Mouse (Mus musculus) gastrocnemius, postnatal 25 days (tissue): ENCODE data around the gene Akr1c19. TPM values are rescaled to one million over a fixed set of nuclear protein-coding genes. Genes with fewer than 3 reads are reported as not detected.
"Not testable (repeated sequence)": the region's sequence is repeated elsewhere in the genome, so short reads cannot be mapped to it uniquely, and the experiment has no call there.

Source experiments
- DNase-seq: peaks from one replicate; pipeline ENCODE4 v3.0.0; 2022
- long read RNA-seq, 2 experiments: library from polyadenylated mRNA; stranded (forward); transcript quantifications; one replicate each; pipeline ENCODE4 v2.0.0; 2021
- total RNA-seq, 2 experiments: library from RNA; stranded (reverse); gene quantifications; 1 replicate in 1 of 2; 2 replicates in 1 of 2; pipeline ENCODE4 v1.2.3; 2021

The Akr1c19 gene
- under 1 TPM in 1 of 2 experiments, not detected in 1; 0.28 TPM for total RNA-seq
- long read RNA-seq, experiment 1 = 0 reads
- long read RNA-seq, experiment 2, partial matches to known transcripts = 1 of 1 reads
- long read RNA-seq, experiment 2, other reads (novel, unspliced or antisense) = 0 of 1 reads

DNA sequence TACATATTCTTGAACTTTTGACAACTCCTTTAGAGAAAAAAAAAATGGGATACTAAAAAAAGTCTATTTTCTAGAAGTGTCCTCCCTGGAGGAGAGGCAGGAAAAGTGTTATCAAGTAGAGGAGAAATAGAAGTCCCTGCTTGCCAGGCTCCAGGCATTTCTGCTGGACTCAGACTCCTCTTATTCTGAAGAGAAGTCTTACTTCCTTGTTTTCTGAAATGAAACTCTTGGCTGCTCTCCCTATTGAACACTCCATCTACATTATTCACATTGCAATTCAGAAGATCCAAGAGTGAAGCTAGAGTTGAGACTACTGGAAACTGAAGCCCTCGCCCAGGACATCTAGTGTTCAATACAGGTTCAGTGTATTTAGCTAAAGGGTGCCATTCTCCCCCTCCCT is at the start of gene Akr1c19:
Akr1c19 (plus strand) TSS at position 260 of the 400 bp plus-strand sequence.
- DNase-seq = no peak

DNA sequence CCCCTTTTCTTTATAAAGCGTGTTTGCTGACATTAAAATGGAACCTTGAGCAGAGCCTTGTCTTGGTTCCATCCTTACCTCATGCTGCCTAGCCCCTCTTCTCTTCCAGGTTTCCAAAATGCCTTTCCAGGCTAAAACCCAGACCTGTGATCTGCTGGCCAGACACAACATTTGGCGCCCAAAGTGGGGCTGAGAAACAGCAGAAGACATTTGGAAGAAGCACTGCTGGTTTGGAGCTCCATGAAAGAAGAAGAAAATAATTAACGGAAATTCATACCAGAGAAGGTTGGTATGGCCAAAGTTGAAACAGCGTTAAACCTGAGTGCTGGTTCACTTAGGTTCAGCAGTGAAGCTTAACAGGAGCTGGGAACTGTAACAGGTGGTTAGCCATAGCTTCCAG is 47.2 kb upstream of the Akr1c19 start:
- not testable (repeated sequence) for DNase-seq

DNA sequence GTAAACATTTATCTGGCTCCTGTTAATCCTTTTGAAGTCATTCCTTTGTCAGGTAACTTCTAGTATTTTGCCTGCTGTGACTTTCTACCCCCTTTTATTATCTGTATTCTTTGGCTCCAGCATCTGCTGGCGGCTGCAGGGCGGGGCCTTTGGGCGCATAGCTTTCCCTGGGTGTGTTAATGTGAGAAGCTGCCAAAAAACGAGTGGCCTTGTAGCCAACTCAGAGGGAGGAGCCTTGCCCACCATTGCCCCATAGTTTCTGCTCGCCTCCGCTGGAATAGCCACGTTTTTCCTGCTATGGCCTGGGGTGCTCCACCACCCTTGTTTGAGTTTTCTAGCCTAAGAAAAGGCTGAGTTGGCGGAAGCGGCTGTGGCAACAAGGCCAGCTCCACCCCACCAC is 45.4 kb upstream of the Akr1c19 start:
- DNase-seq = no peak

DNA sequence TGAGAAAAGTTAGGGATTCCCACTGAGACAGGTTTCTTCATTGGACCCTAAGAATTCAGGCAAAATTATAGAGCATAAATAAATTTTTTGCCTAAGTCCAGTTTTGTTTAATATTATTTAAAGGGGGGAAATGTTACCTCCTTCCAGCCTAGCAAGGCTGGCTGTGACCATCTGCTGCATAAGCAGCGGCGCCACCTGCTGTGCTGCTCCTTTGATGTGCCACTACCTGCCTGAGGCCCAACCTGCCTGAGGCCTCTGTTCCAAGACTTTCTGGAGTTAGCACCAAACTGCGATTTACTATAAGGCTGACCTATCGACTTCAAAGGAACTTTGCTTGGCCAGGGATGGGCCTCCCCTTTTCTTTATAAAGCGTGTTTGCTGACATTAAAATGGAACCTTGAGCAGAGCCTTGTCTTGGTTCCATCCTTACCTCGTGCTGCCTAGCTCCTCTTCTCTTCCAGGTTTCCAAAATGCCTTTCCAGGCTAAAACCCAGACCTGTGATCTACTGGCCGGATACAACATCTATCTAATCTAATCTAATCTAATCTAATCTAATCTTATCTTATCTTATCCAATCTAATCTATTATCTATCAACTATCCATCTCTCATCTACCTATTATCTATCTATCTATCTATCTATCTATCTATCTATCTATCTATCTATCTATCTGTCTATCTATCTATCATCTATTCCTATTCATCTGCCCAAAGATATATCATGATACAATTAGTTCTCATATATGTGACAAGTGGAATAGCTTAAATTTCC is 41.7 kb upstream of the Akr1c19 start:
- not testable (repeated sequence) for DNase-seq

DNA sequence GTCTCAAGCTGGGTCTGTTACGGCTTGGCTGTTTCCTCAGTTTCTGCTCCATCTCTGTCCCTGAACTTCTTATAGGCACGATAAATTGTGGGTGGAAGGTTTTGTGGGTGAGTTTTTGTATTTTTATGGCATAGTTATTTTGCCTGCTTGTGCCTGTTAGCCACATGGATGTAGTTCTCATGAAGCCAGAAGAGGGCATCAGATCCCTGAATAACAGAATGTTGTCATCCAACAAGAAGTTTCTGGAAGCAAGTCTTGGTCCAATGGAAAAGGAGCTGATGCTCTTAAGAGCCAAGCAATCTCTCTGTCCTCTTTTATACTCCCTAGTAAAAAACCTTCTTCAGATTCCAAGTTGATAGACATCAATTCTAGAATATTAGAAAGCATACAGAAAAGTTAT is 40.3 kb upstream of the Akr1c19 start:
- no peak for DNase-seq

DNA sequence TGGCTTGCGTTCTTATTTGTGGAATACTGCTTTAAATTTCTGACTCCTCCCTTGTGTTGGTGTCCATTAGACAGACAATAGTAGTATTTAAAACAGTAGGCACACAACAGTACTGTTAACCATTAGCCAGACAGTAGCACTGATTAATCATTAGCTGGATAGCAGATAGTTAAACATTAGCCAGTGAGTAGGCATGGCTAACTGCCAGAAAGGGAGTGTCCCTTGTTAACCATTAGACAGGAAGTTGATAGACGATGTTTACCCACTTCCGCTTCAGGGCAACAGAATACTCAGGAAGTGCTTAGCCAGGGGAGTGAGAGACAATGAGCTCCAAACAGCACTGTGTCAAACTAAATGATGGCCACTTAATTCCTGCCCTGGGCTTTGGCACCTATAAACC is 37.6 kb upstream of the Akr1c19 start, which contains the start of gene Akr1c13:
Akr1c13 (plus strand) TSS at position 247 of the 400 bp plus-strand sequence.
- no peak for DNase-seq

DNA sequence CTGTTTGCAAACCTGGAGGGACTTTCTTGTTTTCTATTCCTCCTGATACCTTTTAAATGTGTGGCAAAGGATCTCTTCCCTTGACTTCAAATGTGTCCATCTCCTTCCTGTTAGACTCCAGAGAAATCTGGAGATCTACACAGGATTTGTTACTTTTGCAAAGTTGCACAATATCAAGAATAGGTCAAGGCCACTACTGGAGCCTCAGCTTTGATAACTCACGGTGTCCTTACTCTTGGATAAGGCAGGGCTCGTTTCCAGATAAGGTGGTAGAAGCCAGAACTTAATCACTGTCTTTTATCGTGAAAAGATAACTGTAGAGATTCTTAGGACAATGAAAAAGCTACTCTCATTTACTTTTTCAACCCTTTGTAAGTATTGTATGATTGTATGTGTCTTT is 36.0 kb upstream of the Akr1c19 start:
- DNase-seq = no peak

DNA sequence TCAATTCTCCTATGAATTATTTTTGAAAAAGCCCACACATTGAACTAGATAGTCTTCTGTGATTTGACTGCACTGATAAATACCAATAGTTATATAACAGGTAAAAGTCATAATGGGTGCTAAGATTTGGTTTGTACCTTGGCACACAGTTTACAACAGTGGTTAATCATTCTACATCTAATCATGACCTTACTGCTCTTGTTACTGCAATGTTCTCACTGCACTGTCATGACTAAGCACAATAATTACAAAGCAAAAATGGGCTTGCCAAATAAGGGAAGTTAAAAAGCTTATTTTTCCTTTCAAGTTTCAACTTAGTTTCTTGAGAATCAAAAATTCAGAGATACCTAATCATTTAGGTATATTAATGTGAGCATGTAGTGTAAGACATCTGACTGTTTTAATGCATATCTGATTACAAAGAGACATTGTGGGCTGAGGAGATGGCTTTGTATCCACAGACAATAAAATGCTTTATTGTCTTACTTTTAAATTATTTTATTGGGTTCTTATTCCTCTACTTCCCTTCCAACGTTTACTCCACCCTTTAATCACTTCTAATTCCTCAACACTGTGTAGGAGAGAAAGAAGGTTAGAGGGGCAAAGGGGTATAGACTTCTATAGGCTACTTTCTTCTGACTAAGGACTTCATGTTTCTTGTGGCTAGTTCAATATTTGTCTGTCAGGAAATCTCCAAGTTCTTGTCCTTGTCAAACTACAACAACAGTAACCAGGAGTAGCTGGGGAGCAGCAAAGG is 22.2 kb upstream of the Akr1c19 start:
- no peak for DNase-seq

DNA sequence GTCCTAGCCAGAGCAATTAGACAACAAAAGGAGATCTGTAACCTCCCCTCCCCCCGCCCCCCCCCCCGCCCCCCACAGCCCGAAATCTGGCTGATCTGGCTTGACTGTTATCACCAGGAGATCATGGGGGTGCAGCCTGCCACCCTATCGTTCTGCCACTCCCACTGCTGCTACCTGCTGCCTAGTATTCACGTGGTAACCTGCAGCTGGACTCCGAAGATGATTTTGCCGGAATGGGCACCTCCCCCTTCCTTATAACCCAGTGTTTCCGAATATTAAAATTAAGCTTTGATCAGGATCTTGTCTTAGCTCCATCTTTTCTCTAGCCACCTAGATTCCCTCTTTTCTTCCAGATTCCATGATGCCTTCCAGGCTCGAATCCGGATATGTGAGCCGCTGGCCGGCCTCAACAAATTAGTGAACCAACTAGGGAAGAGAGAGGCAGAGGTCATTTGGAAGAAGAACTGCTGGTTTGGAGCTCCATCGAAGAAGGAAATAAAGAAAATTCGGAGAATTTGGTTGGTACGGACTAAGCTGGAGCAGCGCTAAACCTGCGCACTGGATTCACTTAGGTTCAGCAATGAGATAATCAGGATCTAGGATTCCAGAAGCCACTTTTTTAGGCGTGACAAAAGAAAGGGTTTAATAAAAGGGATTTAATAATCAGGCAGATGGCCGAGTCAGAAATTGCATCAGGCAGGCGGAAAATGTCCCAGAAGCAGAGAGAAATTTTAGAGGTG is 16.8 kb upstream of the Akr1c19 start:
- DNase-seq = no peak

DNA sequence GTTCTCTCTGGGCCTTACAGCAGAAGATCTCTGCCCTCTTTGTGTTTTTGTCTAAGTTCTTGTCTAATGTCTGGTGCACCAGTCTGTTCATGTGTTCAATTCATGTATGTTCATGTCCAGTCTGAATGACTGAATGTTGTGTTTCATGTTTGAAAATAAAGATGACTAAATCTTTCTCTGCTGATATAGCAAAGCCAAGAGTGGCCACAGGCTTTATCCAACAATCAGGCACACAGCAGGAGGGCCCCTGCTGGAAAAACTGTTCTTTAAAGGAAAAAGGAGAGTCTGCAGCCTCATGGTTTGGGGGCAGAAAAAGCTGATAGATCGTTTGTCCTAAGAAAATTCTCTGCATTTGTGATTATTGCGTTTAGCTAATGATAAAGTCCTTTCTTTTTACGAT is 16.2 kb upstream of the Akr1c19 start:
- no peak for DNase-seq

DNA sequence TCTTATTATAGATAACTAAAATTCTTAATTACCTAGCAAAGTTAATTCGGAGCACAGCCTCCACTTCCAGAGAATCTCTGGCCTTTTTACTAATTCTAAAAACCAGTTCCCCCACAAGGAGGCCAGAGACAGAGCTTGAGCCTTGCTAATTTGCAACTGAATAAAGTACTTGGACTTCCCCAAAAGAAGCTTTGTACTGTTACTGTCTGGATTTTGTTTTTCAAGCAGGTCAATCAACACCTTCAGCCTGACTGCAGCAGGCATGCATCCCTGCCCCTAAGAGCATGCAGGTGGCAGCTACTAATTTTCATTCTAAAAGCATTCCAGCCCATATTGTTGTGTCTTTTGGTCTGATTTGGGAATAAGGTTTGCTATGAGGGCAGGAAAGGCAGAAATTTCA is 13.0 kb upstream of the Akr1c19 start:
- not testable (repeated sequence) for DNase-seq

DNA sequence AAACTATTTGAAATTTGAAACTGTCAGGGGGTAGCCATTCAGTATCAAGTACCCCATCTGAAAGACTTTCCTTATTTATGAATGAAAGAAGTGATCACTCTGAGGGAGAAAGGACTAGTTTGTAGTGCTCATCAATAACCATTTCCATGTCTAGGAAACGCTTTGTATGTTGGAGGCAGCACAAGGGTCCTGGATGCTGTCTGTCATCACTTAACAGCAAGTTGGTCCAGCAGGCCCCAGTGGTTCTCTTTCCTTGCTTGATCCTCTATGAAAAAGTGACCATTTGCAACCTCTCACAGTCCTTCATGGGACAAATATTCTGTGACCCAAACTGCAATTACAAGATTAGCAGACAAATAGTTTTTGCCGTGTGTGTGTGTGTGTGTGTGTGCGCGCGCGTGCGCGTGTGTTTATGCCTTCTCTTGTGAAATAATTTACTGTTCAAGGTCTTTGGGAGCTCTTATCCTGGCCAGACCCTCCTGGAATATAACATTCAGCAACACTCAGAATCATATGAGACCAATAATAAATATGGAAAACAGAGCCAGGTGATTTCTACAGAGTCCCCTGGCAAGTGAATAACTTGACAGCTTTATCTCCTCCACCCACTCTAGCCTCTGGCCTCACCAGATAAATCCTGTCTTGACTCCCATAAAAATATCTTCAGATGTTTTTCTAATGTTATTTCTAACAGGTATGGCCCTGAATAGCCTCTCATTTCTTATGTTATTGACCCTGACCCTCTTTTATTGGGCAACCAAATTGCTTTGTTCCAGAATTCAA is 2.5 kb downstream of the Akr1c19 start:
- no peak for DNase-seq

DNA sequence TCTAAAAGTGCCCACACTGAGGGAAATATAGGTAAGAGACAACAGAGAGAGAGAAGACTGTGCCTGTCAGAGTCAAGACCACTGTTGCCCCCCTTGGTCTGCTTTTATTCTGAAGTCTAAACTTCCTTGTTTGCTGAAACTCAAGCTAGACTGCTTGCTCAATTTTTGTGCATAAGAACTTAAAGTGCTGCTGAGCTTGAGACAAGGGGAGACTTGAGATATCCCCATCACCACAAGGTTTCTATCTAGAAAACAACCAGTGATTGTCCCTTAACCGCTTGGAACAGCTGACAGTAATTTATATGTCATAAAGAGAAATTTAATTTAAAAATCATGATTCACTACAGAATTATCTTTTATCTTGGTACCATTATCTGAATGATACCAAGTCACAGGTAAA is 4.6 kb downstream of the Akr1c19 start:
- DNase-seq = no peak

DNA sequence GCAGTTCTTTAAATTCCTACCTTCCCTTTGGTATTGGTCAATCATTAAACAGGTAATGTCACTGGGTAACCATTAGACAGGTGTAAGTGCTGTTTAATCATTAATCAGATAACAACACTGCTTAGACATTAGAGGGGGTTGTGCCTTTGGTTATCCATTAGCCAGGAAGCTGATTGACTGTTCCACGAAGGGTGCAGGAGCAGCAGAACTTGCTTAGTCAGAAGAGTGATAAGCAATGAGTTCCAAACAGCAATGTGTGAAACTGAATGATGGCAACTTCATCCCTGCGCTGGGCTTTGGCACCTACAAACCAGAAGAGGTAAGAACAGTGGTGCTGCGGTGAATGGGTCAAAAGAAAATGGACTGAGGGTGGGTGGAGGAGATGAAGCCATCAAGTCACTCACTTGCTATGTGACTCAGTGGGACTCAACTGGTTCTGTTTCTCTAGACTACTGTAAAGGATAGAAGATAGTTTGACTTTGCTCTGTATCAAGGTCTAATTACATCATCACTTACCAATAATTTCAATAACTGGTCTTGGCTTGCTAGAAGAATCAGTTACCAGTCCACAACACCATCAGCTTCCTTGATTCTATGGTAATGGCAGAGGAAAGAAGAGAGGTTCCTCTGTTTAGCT is 5.2 kb downstream of the Akr1c19 start:
- DNase-seq = no peak

DNA sequence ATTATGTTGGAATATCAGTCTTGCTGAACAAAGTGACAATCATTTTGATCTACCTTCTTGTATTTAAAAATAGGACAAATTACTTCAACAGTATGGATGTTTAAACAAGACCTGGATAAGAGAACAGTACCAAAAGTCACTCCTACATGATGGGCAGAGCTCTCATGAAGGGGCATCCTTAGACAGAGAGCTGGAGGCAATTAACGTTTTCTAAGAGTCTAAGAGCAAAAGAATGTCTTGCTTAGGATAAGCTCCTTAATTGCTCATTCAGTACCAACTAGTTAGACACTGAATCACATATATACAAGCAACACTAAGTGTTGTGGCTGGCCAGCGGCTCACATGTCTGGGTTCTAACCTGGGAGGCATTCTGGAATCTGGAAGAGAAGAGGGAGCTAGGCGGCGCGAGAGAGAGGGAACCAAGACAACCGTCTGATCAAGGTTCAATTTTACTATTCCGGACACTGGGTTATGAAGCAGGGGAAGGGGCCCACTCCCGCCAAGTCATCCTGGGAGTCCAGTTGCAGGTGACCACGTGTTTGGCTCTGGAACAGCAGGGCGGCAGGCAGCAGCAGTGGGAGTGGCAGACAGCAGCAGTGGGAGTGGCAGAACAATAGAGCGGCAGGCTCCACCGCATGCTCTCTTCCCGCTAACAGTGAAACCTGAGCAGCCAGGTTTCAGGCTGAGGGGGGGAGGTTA is 16.5 kb downstream of the Akr1c19 start:
- DNase-seq = no peak

DNA sequence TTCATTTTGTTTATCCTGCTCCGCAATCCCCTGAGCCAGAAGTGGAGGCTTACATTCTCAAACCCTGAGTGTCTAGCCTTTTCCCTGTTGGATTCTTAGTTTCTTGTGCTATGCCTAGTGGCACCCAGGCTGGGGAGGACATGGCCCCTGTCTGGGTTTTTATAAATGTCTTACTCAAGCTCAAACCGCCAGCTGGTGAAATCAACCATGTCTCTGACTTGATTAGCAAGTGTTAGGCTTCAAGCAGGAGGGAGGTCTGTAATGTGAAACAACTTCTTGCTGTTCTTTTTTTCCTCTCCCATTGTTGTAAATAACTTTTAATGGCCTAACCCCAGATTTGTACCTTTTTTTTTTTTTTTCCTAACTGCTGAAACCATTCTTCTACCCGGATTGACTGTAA is 20.8 kb downstream of the Akr1c19 start:
- no peak for DNase-seq

DNA sequence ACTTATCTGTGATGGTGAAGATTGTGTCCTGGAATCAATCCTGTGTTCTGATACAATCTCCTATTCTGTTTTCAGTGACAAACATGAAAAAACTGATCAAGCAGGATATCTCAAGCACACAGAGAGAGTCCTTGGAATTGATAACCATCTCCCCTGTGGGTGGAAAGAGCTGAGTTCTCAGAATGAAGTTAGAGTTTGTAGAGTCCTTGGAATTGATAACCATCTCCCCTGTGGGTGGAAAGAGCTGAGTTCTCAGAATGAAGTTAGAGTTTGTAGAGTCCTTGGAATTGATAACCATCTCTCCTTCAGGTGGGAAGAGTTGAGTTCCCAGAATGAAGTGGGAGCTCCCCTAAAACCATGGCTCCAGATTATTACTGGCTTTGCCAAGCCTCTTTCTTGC is 28.4 kb downstream of the Akr1c19 start:
- DNase-seq = not testable (repeated sequence)

DNA sequence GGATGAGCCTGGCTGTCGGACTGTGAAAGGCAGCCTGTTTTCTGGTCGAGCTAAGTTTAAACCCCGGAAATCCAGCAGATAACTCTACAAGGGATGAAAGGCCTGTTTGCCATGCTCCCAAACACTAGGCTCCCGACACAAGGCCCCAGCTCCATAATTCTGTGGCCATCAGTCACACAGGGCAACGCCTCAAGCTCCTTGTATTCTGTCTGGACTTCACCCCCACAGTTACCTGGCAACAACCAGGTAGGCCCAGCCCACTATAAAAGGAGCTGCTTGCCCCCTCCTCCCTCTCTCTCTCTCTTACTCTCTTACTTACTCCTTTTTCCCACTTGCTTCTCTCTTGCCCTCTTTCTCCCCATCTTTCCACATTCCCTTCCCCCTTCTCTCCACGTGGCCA is 28.8 kb downstream of the Akr1c19 start:
- DNase-seq = no peak

DNA sequence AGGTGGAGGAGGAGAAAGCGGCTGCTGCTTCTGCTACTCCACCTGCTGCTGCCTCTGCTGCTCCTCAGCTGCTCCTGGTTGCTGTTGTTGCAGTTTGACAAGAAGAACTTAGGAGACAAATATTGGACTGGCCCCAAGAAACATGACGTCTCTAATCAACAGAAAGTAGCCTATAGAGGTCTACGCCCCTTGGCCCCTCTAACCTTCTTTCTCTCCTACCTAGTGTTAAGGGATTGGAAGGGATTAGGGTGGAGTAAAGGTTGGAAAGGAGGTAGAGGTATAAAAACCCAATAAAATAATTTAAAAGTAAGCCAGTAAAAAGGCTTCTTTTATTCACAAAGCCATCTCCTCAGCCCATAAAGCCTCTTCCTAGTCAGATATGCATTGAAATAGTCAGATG is 36.1 kb downstream of the Akr1c19 start:
- DNase-seq = no peak

DNA sequence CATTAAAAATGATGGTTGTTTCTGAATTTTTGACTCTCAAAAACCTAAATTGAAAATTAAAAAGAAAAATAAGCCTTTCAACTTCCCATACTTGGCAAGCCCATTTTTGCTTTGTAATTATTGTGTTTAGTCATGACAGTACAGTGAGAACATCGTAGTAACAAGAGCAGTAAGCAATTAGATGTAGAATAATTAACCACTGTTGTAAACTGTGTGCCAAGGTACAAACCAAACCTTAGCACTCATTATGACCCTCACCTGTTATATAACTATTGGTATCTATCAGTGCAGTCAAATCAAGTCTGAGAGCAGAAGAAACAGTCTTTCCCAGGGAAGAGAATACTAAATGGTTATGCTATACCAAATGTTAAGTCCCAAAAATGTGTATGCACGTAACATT is 36.5 kb downstream of the Akr1c19 start:
- DNase-seq = no peak

DNA sequence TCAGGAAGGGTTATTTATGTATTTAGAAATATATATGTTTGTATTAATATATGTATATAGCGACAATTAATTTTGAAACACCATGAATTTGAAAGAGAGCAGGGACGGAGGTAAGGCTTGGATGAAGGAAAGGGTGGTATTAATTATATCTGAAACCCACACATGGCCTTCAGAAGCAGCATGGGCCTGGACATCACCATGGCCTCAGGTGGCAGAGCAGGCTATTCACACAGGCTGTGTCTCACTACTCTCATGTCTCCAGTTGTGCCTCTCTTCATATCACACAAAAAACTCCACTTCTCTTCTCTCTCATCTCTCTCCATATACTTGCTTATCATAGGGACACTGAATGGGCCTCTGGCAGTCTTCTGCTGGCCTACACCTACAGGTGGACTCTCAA is 37.0 kb downstream of the Akr1c19 start:
- DNase-seq = not testable (repeated sequence)
